Mouse (Mus musculus) C2C12 (cell line): Measurements from ENCODE around the gene Naa15.

ENCODE experiments used
- CEBPB ChIP-seq: IDR thresholded peaks from one replicate; pipeline ENCODE4 v1.6.1; 2011; ENCODE audit warnings: low read depth, mild to moderate bottlenecking, control low read depth, moderate library complexity
- CTCF ChIP-seq: IDR thresholded peaks from one replicate; pipeline ENCODE4 v1.5.1; 2011; ENCODE audit not compliant: control insufficient read depth, insufficient read depth, insufficient read length
- MAX ChIP-seq: IDR thresholded peaks from one replicate; pipeline ENCODE4 v1.6.1; 2011; ENCODE audit warnings: mild to moderate bottlenecking, control low read depth
- USF1 ChIP-seq: IDR thresholded peaks from one replicate; pipeline ENCODE4 v1.6.1; 2011; ENCODE audit warnings: low read depth, mild to moderate bottlenecking, control low read depth, moderate library complexity

DNA sequence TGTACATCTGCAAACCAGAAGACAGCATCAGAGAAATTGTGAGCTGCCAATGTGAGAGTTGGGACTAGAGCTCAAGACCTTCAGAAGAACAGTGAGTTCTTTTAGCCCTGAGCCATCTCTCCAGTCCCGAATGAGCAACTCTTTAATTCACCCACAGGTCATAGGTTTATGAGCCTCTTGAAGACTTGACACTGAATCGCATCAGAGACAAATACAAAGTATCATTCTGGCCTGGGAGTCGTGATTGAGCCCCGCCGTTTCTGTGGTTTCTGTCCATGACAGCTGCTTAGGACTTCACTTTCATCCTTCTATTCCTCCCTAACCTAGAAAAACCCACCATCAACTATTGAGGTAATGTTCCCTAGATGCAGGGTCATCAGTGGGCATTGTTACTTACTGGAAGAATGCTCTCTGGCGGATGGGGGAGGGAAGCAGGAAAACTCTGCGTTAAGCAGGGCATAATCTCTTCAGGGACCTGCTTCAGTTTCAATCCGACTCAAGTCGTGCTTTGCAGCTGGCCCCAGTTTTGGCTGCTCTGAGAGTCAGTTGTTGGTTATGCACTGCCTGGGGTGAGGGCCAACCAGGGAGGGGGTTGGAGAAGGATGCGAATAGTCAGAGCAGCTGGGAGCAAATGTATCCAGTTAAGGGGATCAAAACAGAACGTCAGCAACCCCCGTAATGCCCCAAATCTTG, 28.4 kb upstream of the Naa15 start:
- no peak for TF ChIP-seq USF1
- no peak for TF ChIP-seq CTCF
- TF ChIP-seq MAX = no peak
- TF ChIP-seq CEBPB = no peak
